Mouse (Mus musculus) C2C12 (cell line): ENCODE results near the gene Colgalt2. TPM values are rescaled to one million over a fixed set of nuclear protein-coding genes. Genes with fewer than 3 reads are reported as not detected.

Source experiments
- H3K27me3 ChIP-seq: one replicate; pipeline ENCODE4 v1.6.1; 2011; ENCODE audit not compliant: control insufficient read depth, insufficient read depth, insufficient read length
- H3K36me3 ChIP-seq: one replicate; pipeline ENCODE4 v1.6.1; 2011; ENCODE audit not compliant: control insufficient read depth, insufficient read depth
- H3K4me3 ChIP-seq: one replicate; pipeline ENCODE4 v1.5.1; 2011; ENCODE audit warnings: mild to moderate bottlenecking, control low read depth; ENCODE audit not compliant: poor library complexity, insufficient read depth, severe bottlenecking
- H3K79me2 ChIP-seq: one replicate; pipeline ENCODE4 v1.6.1; 2011; ENCODE audit not compliant: control insufficient read depth, insufficient read depth
- H3K79me3 ChIP-seq: one replicate; pipeline ENCODE4 v1.6.1; 2011; ENCODE audit warnings: low read depth, control low read depth
- H3ac ChIP-seq: one replicate; pipeline ENCODE3; 2011; ENCODE audit warnings: low read depth; ENCODE audit not compliant: control insufficient read depth, insufficient read length
- CEBPB ChIP-seq: IDR thresholded peaks from one replicate; pipeline ENCODE4 v1.6.1; 2011; ENCODE audit warnings: low read depth, mild to moderate bottlenecking, control low read depth, moderate library complexity
- CTCF ChIP-seq: IDR thresholded peaks from one replicate; pipeline ENCODE4 v1.5.1; 2011; ENCODE audit not compliant: control insufficient read depth, insufficient read depth, insufficient read length
- FOSL1 ChIP-seq: IDR thresholded peaks from one replicate; pipeline ENCODE4 v1.8.0; 2011; ENCODE audit warnings: mild to moderate bottlenecking, low read length; ENCODE audit not compliant: poor library complexity, insufficient read depth, severe bottlenecking
- MAX ChIP-seq: IDR thresholded peaks from one replicate; pipeline ENCODE4 v1.6.1; 2011; ENCODE audit warnings: mild to moderate bottlenecking, control low read depth
- MYOD1 ChIP-seq: IDR thresholded peaks from one replicate; pipeline ENCODE4 v1.6.1; 2011; ENCODE audit warnings: low read depth; ENCODE audit not compliant: control insufficient read depth, insufficient read length
- MYOG ChIP-seq: IDR thresholded peaks from one replicate; pipeline ENCODE4 v1.6.1; 2011; ENCODE audit not compliant: control insufficient read depth, insufficient read length; ENCODE audit errors: extremely low read depth
- USF1 ChIP-seq: IDR thresholded peaks from one replicate; pipeline ENCODE4 v1.6.1; 2011; ENCODE audit warnings: low read depth, mild to moderate bottlenecking, control low read depth, moderate library complexity
- polyA plus RNA-seq: library from polyadenylated mRNA; unstranded; fragments of >200 nt; fragmentation: generic; extraction: Trizol; gene quantifications from one replicate; pipeline ENCODE4 v1.2.1, GENCODE M21; 2012; ENCODE audit warnings: missing spikeins

The Colgalt2 gene
- polyA plus RNA-seq, 1 experiment: 0.02 TPM

GRCm38 (mm10) chr1:152444630-152445029, 45.0 kb downstream of the Colgalt2 start:
- H3K27me3 ChIP-seq: peaks cover 31% of the 10 kb centered on the region
- no peak for TF ChIP-seq CEBPB
- TF ChIP-seq MYOG: no peak
- TF ChIP-seq MYOD1: no peak
- TF ChIP-seq USF1: no peak
- TF ChIP-seq MAX: no peak
- TF ChIP-seq CTCF: no peak
- no peak for TF ChIP-seq FOSL1
- H3K79me2 ChIP-seq: no peaks in the 10 kb centered on the region
- H3K4me3 ChIP-seq: no peak overlapping the region
- H3K36me3 ChIP-seq: no peaks in the 10 kb centered on the region
- H3ac ChIP-seq: no peak overlapping the region
- no peaks in the 10 kb centered on the region for H3K79me3 ChIP-seq

- no peaks in the 10 kb centered on the region for H3K79me2 ChIP-seq
- no peaks in the 10 kb centered on the region for H3K36me3 ChIP-seq
- peaks cover 23% of the 10 kb centered on the region for H3K27me3 ChIP-seq
- no peaks in the 10 kb centered on the region for H3K79me3 ChIP-seq
- H3ac ChIP-seq: no peak overlapping the region
- TF ChIP-seq USF1 (no peak), CTCF (no peak), MYOG (no peak), CEBPB (no peak), MAX (no peak), FOSL1 (no peak), MYOD1 (no peak)
- no peak overlapping the region for H3K4me3 ChIP-seq
Measured at GRCm38 (mm10) chr1:152445925-152446324, 46.3 kb downstream of the Colgalt2 start.

GRCm38 (mm10) chr1:152454536-152454935, 54.9 kb downstream of the Colgalt2 start:
- H3K79me2 ChIP-seq: no peaks in the 10 kb centered on the region
- H3K79me3 ChIP-seq: no peaks in the 10 kb centered on the region
- H3ac ChIP-seq: no peak overlapping the region
- no peaks in the 10 kb centered on the region for H3K36me3 ChIP-seq
- no peak for TF ChIP-seq MYOG
- H3K4me3 ChIP-seq: no peak overlapping the region
- H3K27me3 ChIP-seq: peaks cover 19% of the 10 kb centered on the region

DNA sequence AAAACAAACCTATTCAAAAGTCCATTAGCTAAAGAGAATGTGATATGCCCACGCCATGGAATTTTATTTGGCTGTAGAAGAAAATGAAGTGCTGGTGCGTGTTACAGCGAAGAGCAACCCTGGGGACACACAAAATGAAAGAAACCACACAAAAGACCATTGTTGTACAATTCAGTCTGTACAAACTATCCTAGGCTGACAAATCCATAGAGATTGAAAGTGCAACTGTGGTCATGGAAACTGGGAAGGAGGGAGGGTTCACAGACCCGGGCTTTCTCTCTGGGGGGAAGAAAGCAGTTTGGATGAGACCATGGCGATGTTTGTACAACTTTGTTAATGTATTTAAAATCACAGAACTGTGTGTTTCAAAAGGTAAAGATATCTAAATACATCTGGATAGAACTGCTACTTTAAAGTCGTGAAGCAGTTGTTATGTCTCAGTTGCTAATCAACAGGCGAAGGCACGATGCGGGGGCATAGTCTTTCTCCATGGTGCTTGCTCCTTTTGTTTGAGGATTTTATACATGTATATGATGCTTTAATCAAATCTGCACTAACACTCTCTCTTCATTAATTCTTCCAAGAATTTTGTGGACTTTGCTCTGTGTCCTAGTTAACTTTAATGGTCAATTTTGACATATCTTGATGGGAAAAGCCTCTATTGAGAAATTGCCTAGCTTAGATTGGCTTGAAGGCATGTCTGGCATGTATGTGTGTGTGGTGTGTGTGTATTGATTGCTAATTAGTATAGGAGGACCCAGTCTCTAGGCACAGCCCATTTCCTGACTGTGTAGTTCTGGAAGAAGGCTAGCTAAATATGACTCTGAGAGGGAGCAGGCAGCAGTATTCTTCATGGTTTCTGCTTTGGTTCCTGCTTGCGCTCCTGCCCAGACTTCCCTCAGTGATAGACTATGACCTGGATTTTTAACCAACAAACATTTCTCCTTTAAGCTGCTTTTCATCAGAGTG, 55.9 kb downstream of the Colgalt2 start:
- Histone ChIP-seq H3K79me2 (no peaks in the 10 kb centered on the region), H3K27me3 (peaks cover 19% of the 10 kb centered on the region)
- no peak for TF ChIP-seq MYOG
- no peak for TF ChIP-seq MYOD1
- no peak for TF ChIP-seq FOSL1
- TF ChIP-seq CTCF: no peak
- no peak for TF ChIP-seq CEBPB
- no peak for TF ChIP-seq USF1
- TF ChIP-seq MAX: no peak

GRCm38 (mm10) chr1:152456266-152456665, 56.6 kb downstream of the Colgalt2 start:
- Histone ChIP-seq H3K4me3 (no peak overlapping the region), H3K79me3 (no peaks in the 10 kb centered on the region), H3K36me3 (no peaks in the 10 kb centered on the region), H3K79me2 (no peaks in the 10 kb centered on the region), H3K27me3 (peaks cover 19% of the 10 kb centered on the region), H3ac (no peak overlapping the region)
- no peak for TF ChIP-seq MAX
- no peak for TF ChIP-seq FOSL1
- no peak for TF ChIP-seq USF1
- no peak for TF ChIP-seq CEBPB
- TF ChIP-seq MYOG: no peak
- TF ChIP-seq CTCF: no peak
- no peak for TF ChIP-seq MYOD1

More for the DNA sequence above, 55.9 kb downstream of the Colgalt2 start:
- no peaks in the 10 kb centered on the region for H3K36me3 ChIP-seq
- no peak overlapping the region for H3K4me3 ChIP-seq
- no peak overlapping the region for H3ac ChIP-seq
- no peaks in the 10 kb centered on the region for H3K79me3 ChIP-seq
